Mouse (Mus musculus) embryonic fibroblast, embryonic 13.5 days (primary cell): Measurements from ENCODE around the gene Eml4.

ENCODE experiments used
- CTCF ChIP-seq: IDR thresholded peaks from 2 replicates; pipeline ENCODE4 v1.5.1; 2011; ENCODE audit warnings: mild to moderate bottlenecking, control low read depth, low read length, moderate library complexity, borderline replicate concordance; ENCODE audit not compliant: insufficient read depth
- POLR2A ChIP-seq: IDR thresholded peaks from 2 replicates; pipeline ENCODE4 v1.6.1; 2011; ENCODE audit warnings: low read depth, mild to moderate bottlenecking, control low read depth, low read length, moderate library complexity

DNA sequence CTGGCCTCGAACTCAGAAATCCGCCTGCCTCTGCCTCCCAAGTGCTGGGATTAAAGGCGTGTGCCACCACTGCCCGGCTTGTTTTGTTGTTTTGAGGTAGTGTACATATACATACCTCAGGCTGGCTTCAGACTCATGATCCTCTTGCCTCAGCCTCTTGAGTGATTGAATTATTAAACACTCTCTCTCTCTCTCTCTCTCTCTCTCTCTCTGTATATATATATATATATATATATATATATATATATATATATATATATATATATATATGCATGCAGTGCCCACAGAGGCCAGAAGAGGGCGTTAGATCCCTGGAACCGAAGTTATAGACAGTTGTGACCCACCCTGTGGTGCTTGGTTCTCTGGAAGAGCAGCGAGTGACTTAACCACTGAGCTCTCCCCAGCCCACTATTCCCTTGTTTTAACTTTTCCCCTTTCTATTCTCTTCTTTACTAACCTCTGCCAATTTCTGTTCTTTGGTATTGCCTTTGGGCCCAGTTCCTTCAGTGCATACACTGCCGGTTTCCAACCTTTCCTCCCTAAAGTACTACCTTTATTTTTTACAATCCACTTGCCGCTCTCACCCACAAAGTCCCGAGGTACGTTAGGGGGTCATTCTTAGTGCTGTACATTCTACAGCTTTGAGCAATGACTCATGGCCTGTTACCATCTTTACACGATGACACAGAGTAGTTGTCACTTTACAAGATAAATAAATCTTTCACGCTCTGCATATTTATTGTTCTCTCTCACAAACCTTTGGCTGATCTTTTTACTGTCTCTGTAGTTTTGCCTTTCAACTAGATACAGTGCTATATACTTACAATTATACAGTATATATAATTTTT is 13.5 kb upstream of the Eml4 start:
- TF ChIP-seq POLR2A (no peak), CTCF (no peak)
